Mouse (Mus musculus) midbrain, embryonic 12.5 days (tissue): Measurements from ENCODE around the gene 2410004P03Rik. TPM values are rescaled to one million over a fixed set of nuclear protein-coding genes. Genes with fewer than 3 reads are reported as not detected.

Source experiments
- ATAC-seq: fragments of 200-750 bp; cut with Nextera tagmentation; 2 replicates; pipeline ENCODE4 v1.8.0; 2017; ENCODE audit warnings: low read depth, moderate TSS enrichment, moderate library complexity; ENCODE audit not compliant: low FRiP score
- H3K27ac ChIP-seq: fragments of 300-500 bp; sonication (generic); replicated peaks from 2 replicates; pipeline ENCODE4 v1.5.1; 2016; ENCODE audit warnings: mild to moderate bottlenecking
- H3K27me3 ChIP-seq: fragments of 300-500 bp; sonication (generic); 2 replicates; pipeline ENCODE4 v1.6.1; 2016; ENCODE audit warnings: mild to moderate bottlenecking
- H3K36me3 ChIP-seq: fragments of 300-500 bp; sonication (generic); 2 replicates; pipeline ENCODE4 v1.6.1; 2016
- H3K4me1 ChIP-seq: fragments of 300-500 bp; sonication (generic); 2 replicates; pipeline ENCODE4 v1.6.1; 2016
- H3K4me2 ChIP-seq: fragments of 300-500 bp; sonication (generic); replicated peaks from 2 replicates; pipeline ENCODE4 v1.6.1; 2016; ENCODE audit warnings: mild to moderate bottlenecking, moderate library complexity
- H3K4me3 ChIP-seq: fragments of 300-500 bp; sonication (generic); 2 replicates; pipeline ENCODE4 v1.5.1; 2016; ENCODE audit warnings: mild to moderate bottlenecking
- H3K9ac ChIP-seq: fragments of 300-500 bp; sonication (generic); replicated peaks from 2 replicates; pipeline ENCODE4 v1.6.1; 2016; ENCODE audit warnings: mild to moderate bottlenecking, moderate library complexity
- H3K9me3 ChIP-seq: fragments of 300-500 bp; sonication (generic); 2 replicates; pipeline ENCODE4 v1.6.1; 2016; ENCODE audit warnings: mild to moderate bottlenecking
- WGBS: fragments of 180-500 bp; shearing (Covaris S2); methylation state at CpG from one replicate; pipeline ENCODE4 v1.1.7; 2016; 5-methylcytosine and 5-hydroxymethylcytosine counted together
- polyA plus RNA-seq: library from polyadenylated mRNA; unstranded; fragments of >200 nt; fragmentation: Nextera tagmentation; extraction: Ambion mirVana; gene quantifications from 2 replicates; pipeline ENCODE4 v1.2.1, GENCODE M21; 2016

Gene 2410004P03Rik
- 0.45 and 0.93 TPM in 2 replicates for polyA plus RNA-seq

DNA sequence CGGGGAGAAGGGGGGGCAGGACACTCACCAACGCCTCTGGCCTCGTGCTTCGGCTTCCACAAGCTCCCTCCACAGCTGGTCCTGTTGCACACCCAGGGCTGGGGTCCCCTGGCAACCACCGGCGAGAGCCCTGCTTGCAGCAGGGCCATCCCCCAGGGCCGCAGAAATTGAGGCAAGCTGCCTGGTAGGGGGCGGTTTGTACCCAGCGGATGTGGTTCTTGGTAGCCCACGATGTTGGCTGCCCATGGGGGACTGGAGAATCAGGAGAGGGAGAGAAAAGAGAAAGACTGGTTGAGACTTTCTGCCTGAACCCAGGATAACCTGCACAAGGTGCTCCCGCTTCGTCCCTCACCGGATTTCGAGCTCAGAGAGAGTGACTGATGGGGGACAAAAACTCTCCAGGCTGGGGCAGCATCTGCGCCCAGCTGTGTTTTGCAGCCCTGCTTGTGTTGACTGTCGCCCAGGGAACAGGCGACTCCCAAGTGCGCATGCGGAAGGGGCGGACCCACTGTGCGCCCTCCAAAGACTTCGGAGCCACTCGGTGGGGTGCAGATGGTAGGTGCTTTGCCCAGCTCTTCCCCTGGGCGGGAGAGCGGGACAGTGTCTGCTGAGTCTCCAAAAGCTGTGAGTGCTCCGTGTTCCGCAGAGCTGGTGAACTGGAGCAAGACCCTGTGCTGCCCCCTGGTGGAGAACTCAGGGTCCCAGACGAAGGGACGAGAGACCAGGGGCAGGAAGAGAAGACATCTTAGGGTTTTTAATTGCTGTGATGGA lies at the start of gene 2410004P03Rik:
2410004P03Rik (minus strand) TSS at position 628 of the 771 bp plus-strand sequence.
- no peak within 1 kb of the TSS for H3K27ac ChIP-seq
- peak within 1 kb of the TSS; percentile 34 for H3K4me3 ChIP-seq
- H3K36me3 ChIP-seq: no peaks in the 10 kb centered on the region
- peaks cover 7% of the 10 kb centered on the region; the same call in 1 of the 2 replicates for H3K4me1 ChIP-seq
- ATAC-seq: peak; percentile 60
- no peaks in the 10 kb centered on the region for H3K9me3 ChIP-seq
- peak within 1 kb of the TSS; percentile 50 for H3K4me2 ChIP-seq
- H3K9ac ChIP-seq: peak within 1 kb of the TSS; percentile 26; the same call in 1 of the 2 replicates
- 7% methylated on average over 29 of the region's 29 CpGs for WGBS
- H3K27me3 ChIP-seq: 0 out of 2 replicates have a peak, but pooled peaks cover 4% of the 10 kb centered on the region

DNA sequence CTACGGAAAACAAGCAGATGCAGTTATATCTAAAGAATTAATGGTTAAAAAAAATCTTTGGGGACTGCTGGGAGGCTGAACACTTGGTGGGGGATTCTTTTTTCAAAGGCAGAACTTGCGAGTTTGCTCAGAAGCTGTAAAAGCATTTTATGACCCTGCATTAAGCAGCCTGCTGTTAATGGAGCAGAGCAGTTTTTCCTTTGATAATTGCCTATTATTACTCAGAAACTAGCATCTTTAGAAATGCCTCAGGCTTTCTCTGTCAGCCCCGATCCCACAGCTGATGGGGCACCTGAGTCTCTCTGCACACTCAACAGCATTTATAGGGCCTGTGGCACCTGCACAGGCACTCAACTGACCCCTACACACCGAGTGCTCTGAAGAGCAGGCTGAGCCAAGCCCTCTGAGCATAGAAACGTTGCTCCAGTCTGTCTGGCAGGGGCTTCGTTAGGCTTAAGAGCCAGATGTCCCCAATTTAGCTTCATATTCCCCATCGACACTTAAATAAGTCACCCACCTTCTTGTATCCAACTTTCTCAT lies 49.7 kb upstream of the 2410004P03Rik start:
- Histone ChIP-seq H3K4me1 (peaks cover 13% of the 10 kb centered on the region; the same call in 1 of the 2 replicates), H3K27ac (no peak overlapping the region), H3K9ac (no peak overlapping the region), H3K4me3 (no peak overlapping the region), H3K9me3 (no peaks in the 10 kb centered on the region), H3K4me2 (no peak overlapping the region), H3K36me3 (no peaks in the 10 kb centered on the region), H3K27me3 (no peaks in the 10 kb centered on the region)
- ATAC-seq: no peak
- 60% methylated on average over 7 of the region's 7 CpGs for WGBS

DNA sequence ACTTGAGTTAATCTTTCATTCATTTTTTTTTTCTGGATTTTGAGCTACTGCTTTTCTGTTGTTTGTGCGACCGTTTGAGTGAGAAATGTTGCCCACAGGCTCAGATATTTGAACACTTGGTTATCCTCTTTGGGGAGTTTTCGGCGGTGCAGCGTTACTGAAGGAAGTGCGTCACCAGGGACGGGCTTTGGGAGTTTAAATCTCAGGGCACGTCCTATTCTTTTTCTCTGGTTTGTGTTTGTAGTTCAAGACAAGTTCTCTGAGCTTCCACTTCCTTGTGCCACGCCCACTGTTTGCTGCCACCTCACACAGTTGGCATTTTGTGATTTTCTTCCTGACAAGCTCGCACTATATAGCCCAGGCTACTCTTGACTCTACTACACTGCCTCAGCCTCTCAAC lies 47.0 kb upstream of the 2410004P03Rik start:
- Histone ChIP-seq H3K27ac (no peak overlapping the region), H3K4me2 (no peak overlapping the region)

DNA sequence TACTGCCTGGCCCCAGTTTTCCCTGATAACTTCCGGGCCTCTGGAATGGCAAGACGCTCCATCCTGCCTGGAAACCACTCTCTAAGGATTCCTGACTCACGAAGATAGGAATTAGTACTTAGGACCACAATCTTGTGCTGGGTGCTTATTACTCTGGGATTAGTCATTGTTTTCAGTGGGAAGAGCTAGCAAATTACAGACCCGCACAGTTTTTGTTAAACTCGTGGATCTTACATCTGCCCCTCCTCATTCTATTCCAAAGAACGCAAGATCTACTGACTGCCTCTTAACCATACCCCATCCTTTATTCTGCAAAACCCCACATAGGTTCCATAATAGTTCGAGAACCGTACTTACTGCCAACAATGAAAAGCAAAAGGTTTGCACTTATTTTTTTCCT lies 45.6 kb upstream of the 2410004P03Rik start:
- Histone ChIP-seq H3K36me3 (no peaks in the 10 kb centered on the region), H3K27ac (no peak overlapping the region), H3K4me1 (peaks cover 10% of the 10 kb centered on the region; the same call in 1 of the 2 replicates), H3K4me2 (no peak overlapping the region), H3K9me3 (no peaks in the 10 kb centered on the region), H3K4me3 (no peak overlapping the region), H3K27me3 (no peaks in the 10 kb centered on the region), H3K9ac (no peak overlapping the region)
- ATAC-seq: no peak
- 72% methylated on average over 8 of the region's 8 CpGs for WGBS

More for the DNA sequence above, 47.0 kb upstream of the 2410004P03Rik start:
- Histone ChIP-seq H3K4me3 (no peak overlapping the region), H3K9me3 (no peaks in the 10 kb centered on the region), H3K9ac (no peak overlapping the region), H3K36me3 (no peaks in the 10 kb centered on the region), H3K27me3 (no peaks in the 10 kb centered on the region), H3K4me1 (peaks cover 13% of the 10 kb centered on the region; the same call in 1 of the 2 replicates)
- no peak for ATAC-seq
- WGBS: 82% methylated on average over 10 of the region's 10 CpGs

DNA sequence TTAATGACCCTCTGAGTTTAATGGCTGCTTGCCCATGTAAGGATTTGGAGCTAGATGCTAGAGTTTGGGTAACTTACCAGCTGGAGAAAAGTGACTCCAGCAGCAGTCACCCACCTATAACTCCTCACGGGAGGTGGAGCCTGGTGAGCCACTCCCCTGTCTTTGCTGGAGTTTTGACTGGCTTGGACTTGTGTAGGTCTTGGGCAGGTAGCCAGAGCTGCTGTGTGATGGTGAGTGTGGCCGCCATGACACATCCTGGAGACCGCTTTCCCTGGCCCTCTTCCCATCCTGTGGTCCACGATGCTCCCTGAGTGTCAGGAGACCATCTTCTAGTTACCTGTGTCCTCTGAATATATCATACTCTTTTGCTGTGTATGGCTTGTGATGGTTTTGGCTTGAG lies 44.2 kb upstream of the 2410004P03Rik start:
- no peak overlapping the region for H3K27ac ChIP-seq
- H3K9me3 ChIP-seq: no peaks in the 10 kb centered on the region
- H3K9ac ChIP-seq: no peak overlapping the region
- WGBS: 97% methylated on average over 4 of the region's 4 CpGs
- no peak overlapping the region for H3K4me2 ChIP-seq
- 0 out of 2 replicates have a peak, but pooled peaks cover under 1% of the 10 kb centered on the region for H3K4me1 ChIP-seq
- H3K4me3 ChIP-seq: no peak overlapping the region
- no peaks in the 10 kb centered on the region for H3K27me3 ChIP-seq
- no peak for ATAC-seq
- H3K36me3 ChIP-seq: no peaks in the 10 kb centered on the region

DNA sequence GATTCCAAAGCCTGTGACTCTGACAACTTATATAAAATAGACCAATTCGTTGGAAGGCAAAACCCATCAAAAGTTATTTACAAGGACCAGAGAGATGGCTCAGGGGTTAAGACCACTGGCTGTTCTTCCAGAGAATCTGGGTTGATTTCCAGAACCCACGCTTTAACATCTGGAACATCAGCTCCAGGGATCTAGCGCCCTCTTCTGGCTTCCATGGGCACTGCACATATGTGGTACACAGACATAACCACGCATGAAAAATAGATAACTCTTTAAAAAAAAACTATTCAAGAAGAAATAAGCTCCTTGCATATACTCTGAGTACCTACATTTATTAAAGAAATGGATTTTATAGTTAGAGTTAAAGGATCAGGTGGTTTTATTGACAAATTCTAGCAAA lies 43.2 kb upstream of the 2410004P03Rik start:
- ATAC-seq: no peak
- Histone ChIP-seq H3K4me1 (no peaks in the 10 kb centered on the region), H3K36me3 (no peaks in the 10 kb centered on the region), H3K4me3 (no peak overlapping the region), H3K27ac (no peak overlapping the region), H3K27me3 (no peaks in the 10 kb centered on the region), H3K9me3 (no peaks in the 10 kb centered on the region), H3K9ac (no peak overlapping the region), H3K4me2 (no peak overlapping the region)
- 53% methylated on average over 4 of the region's 4 CpGs for WGBS

DNA sequence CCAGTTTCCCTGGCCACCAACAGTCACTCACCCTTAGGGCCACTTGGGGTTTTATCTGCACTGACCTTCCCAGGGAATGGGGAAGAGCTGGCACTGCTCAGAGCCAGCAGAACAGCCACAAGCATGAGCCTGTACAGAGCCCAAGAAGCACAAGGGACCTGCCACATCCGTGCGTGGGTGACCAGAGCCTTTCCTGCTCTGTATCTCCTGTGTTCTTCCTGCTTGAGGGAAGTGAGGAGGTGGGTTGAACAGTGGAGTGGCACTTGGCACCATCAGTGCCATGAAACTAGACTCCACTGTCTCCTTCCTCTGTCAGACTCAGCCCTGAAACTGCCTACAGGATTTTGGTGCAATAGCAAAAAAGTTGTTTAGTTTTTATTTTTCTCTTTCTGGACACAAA lies 41.1 kb upstream of the 2410004P03Rik start:
- H3K27me3 ChIP-seq: no peaks in the 10 kb centered on the region
- no peak for ATAC-seq
- H3K9me3 ChIP-seq: no peaks in the 10 kb centered on the region
- H3K27ac ChIP-seq: no peak overlapping the region
- no peaks in the 10 kb centered on the region for H3K36me3 ChIP-seq
- H3K4me2 ChIP-seq: no peak overlapping the region
- WGBS: 79% methylated on average over 2 of the region's 2 CpGs
- no peak overlapping the region for H3K4me3 ChIP-seq
- H3K9ac ChIP-seq: no peak overlapping the region
- H3K4me1 ChIP-seq: no peaks in the 10 kb centered on the region

DNA sequence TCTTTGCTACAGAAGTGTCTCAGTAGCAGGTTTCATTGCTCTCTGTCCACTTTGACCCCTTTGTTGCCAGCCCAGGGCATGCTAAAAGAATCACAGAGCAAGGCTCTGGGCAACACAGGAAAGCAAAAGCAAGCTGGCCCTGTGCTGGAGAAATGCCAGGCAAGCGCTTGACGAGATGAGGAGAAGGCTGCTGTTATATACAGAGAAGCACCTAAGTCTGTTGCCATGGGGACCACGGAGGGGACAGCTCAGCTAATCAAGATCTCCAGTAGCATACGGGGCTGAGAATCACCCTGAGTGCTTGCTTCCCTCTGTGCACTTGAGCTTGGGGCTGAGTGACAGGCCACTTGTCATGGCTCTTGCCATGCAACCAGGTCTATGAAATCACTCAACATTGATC lies 39.5 kb upstream of the 2410004P03Rik start:
- ATAC-seq: no peak
- no peak overlapping the region for H3K4me2 ChIP-seq
- H3K27ac ChIP-seq: no peak overlapping the region
- no peaks in the 10 kb centered on the region for H3K36me3 ChIP-seq
- H3K4me1 ChIP-seq: no peaks in the 10 kb centered on the region
- H3K27me3 ChIP-seq: no peaks in the 10 kb centered on the region
- no peaks in the 10 kb centered on the region for H3K9me3 ChIP-seq
- no peak overlapping the region for H3K9ac ChIP-seq
- 40% methylated on average over 4 of the region's 4 CpGs for WGBS
- H3K4me3 ChIP-seq: no peak overlapping the region

DNA sequence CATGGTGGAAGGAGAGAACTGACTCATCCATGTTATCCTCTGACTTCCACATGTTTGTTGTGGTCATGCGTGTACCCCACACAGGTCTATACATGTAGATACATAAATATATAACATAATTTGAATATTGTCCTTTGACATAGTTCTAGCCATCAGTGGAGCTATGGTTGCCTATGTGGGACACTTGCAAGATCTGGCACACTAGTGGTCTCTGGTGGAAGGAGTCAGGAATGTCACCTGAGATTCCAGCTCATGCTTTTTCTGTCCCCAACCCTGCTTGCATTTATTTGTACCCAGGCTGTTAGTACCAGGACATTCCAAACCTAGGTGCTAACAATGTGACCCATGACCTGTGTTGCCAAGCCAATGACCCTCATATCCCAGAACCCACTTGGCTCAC lies 38.3 kb upstream of the 2410004P03Rik start:
- no peaks in the 10 kb centered on the region for H3K4me1 ChIP-seq
- H3K9ac ChIP-seq: no peak overlapping the region
- no peak for ATAC-seq
- WGBS: 93% methylated on average over 1 of the region's 1 CpGs
- no peak overlapping the region for H3K27ac ChIP-seq
- no peaks in the 10 kb centered on the region for H3K9me3 ChIP-seq
- H3K36me3 ChIP-seq: no peaks in the 10 kb centered on the region
- H3K4me3 ChIP-seq: no peak overlapping the region
- no peak overlapping the region for H3K4me2 ChIP-seq
- H3K27me3 ChIP-seq: no peaks in the 10 kb centered on the region

DNA sequence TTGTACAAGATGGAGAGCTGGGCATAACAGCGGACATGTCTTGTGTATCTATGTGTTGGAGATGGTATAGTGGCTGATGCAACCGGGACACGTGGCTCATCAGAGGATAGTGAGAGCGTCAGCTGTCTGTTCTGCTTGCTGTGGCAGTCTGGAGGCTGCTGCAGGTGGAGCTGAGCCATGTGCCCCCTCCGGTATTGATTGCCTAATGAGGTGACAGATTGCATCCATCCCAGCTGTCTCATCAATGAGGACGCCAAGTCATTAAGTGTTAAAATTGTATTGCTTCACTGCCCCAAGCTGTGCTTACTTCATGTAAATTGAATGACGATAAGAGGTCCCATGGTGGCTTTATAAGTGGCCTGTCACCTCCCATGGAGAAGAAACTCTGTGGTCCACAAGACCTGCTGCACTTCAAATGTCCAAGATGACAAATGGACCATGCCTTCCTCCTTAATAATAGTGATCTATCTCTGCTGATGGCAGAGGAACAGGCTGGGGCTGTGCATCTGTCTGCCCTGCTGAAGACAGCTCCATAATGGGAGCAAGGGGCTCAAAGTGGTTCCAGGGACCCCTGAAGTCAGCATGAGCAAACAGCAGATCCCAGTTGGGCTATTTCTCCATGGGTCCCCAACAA lies 37.6 kb upstream of the 2410004P03Rik start:
- Histone ChIP-seq H3K4me1 (no peaks in the 10 kb centered on the region), H3K4me3 (no peak overlapping the region), H3K9ac (no peak overlapping the region), H3K4me2 (no peak overlapping the region), H3K27ac (no peak overlapping the region), H3K9me3 (no peaks in the 10 kb centered on the region), H3K36me3 (no peaks in the 10 kb centered on the region), H3K27me3 (no peaks in the 10 kb centered on the region)
- 67% methylated on average over 7 of the region's 7 CpGs for WGBS
- peak; percentile 44; the same call in 1 of the 2 replicates for ATAC-seq

DNA sequence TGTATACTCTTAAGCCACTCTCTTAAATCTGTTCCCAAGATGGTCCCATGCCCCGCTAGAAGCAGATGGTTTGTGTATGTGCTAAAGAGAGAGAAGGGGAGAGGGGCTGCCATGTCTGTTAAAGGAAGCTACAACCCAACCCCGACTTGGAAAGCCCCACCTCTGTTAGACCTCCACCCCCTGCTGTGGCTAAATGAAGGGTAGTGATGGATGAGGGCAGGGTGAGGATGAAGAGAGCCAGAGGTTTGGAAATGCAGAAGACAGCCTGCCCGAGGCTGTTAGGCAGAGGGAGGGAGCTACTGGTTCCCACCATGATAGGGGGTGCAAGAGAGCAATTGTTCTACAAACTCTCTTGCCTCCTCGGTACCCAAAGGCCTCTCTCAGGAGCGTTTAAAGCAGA lies 31.8 kb upstream of the 2410004P03Rik start:
- Histone ChIP-seq H3K27me3 (no peaks in the 10 kb centered on the region), H3K4me2 (no peak overlapping the region), H3K9ac (no peak overlapping the region), H3K4me3 (no peak overlapping the region), H3K27ac (no peak overlapping the region), H3K9me3 (no peaks in the 10 kb centered on the region), H3K4me1 (no peaks in the 10 kb centered on the region), H3K36me3 (no peaks in the 10 kb centered on the region)
- no peak for ATAC-seq
- 73% methylated on average over 5 of the region's 5 CpGs for WGBS

DNA sequence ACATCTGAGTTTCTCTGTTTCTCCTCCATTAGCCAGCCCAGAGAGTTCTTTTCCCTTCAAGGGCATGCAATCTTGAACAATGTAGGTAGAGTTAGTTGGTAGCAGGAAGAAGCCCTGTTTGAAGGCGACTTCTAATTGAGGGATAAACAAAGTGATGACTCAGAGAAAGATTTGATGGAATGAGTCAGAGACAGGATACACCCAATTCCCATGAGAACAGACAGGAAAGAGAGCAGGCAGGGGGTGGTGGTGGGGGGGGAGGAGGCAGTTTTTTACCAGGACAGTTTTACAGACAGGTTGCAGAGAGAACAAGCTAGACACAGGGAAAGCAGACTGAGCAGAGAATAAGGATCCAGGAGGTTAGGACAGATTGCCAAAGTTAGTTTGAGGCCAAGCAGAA lies 29.0 kb upstream of the 2410004P03Rik start:
- Histone ChIP-seq H3K4me2 (no peak overlapping the region), H3K9ac (no peak overlapping the region), H3K27ac (no peak overlapping the region), H3K27me3 (no peaks in the 10 kb centered on the region), H3K4me1 (peaks cover 6% of the 10 kb centered on the region; the same call in 1 of the 2 replicates), H3K36me3 (no peaks in the 10 kb centered on the region), H3K9me3 (no peaks in the 10 kb centered on the region), H3K4me3 (no peak overlapping the region)
- WGBS: 73% methylated on average over 1 of the region's 1 CpGs
- ATAC-seq: no peak
